Mouse (Mus musculus) ES-E14 (cell line): ENCODE results near the gene Aldh1a3. TPM values are rescaled to one million over a fixed set of nuclear protein-coding genes. Genes with fewer than 3 reads are reported as not detected.

Experiments used
- DNase-seq: peaks from one replicate; pipeline ENCODE4 v3.0.0-alpha.2; 2013; ENCODE audit warnings: low read depth, low spot score
- H3K27ac ChIP-seq: 2 replicates; pipeline ENCODE4 v1.5.1; 2012; ENCODE audit warnings: low read depth, mild to moderate bottlenecking, low read length, moderate library complexity, mixed read lengths; ENCODE audit not compliant: poor library complexity, insufficient read depth, severe bottlenecking
- H3K36me3 ChIP-seq: 2 replicates; pipeline ENCODE4 v1.6.1; 2012; ENCODE audit warnings: mild to moderate bottlenecking, low read length, moderate library complexity, mixed read lengths; ENCODE audit not compliant: control insufficient read depth, poor library complexity, insufficient read depth, severe bottlenecking
- H3K4me1 ChIP-seq, 2 experiments: fragments of 150-350 bp in 1 of 2; sonication (generic) in 1 of 2; 2 replicates each; pipeline ENCODE4 v1.6.1; 2012; ENCODE audit warnings: low read length in 2 of 2, mild to moderate bottlenecking in 1 of 2, mixed read lengths in 1 of 2; ENCODE audit not compliant: control insufficient read depth in 2 of 2, insufficient read depth in 2 of 2, poor library complexity in 1 of 2
- H3K4me3 ChIP-seq, 2 experiments: fragments of 150-350 bp in 1 of 2; sonication (generic) in 1 of 2; 2 replicates each; pipeline ENCODE4 v1.5.1; 2012; ENCODE audit warnings: low read length in 2 of 2, low read depth in 1 of 2, mild to moderate bottlenecking in 1 of 2, mixed read lengths in 1 of 2; ENCODE audit not compliant: insufficient read depth in 1 of 2, poor library complexity in 1 of 2, severe bottlenecking in 1 of 2
- H3K9ac ChIP-seq: 2 replicates; pipeline ENCODE4 v1.6.1; 2012; ENCODE audit warnings: low read depth, mild to moderate bottlenecking, low read length, mixed read lengths; ENCODE audit not compliant: poor library complexity, insufficient read depth, severe bottlenecking
- H3K9me3 ChIP-seq: fragments of 150-350 bp; sonication (generic); 2 replicates; pipeline ENCODE4 v1.6.1; 2012; ENCODE audit warnings: low read depth, mild to moderate bottlenecking, low read length; ENCODE audit not compliant: control insufficient read depth, insufficient read depth
- CHD2 ChIP-seq: IDR thresholded peaks from 2 replicates; pipeline ENCODE4 v1.6.1; 2014; ENCODE audit warnings: mild to moderate bottlenecking, low read depth, low read length, inconsistent platforms
- HCFC1 ChIP-seq: IDR thresholded peaks from 2 replicates; pipeline ENCODE4 v1.6.1; 2012; ENCODE audit warnings: low read length, inconsistent platforms, borderline replicate concordance; ENCODE audit not compliant: insufficient read depth
- MAFK ChIP-seq: IDR thresholded peaks from 2 replicates; pipeline ENCODE4 v1.6.1; 2014; ENCODE audit warnings: mild to moderate bottlenecking, low read depth, low read length, inconsistent platforms; ENCODE audit not compliant: insufficient read depth
- ZC3H11A ChIP-seq: IDR thresholded peaks from 2 replicates; pipeline ENCODE4 v1.6.1; 2012; ENCODE audit warnings: low read depth, mild to moderate bottlenecking, inconsistent platforms, low read length, borderline replicate concordance
- ZNF384 ChIP-seq: IDR thresholded peaks from 2 replicates; pipeline ENCODE4 v1.6.1; 2012; ENCODE audit warnings: low read depth, low read length, inconsistent platforms
- in situ Hi-C, 2 experiments: fragments of 600-800 bp; cut with MboI; formaldehyde crosslinking; loops; one replicate each; pipeline ENCODE4 v1.15.1; 2025; ENCODE audit warnings: low sequenced_read_pairs in 2 of 2, inconsistent platforms in 1 of 2; ENCODE audit not compliant: unreplicated experiment in 2 of 2
- total RNA-seq: library from RNA; depleted of rRNA; stranded (reverse); fragments of 300-350 nt; gene quantifications from 2 replicates; pipeline ENCODE4 v1.2.3, GENCODE M21; 2012

Gene Aldh1a3
- total RNA-seq, 1 experiment: 12.4 TPM

GRCm38 (mm10) chr7:66444706-66445105 is 17.4 kb upstream of the Aldh1a3 start:
- Histone ChIP-seq H3K4me3 (no peak overlapping the region), H3K9ac (no peak overlapping the region), H3K9me3 (no peaks in the 10 kb centered on the region), H3K36me3 (no peaks in the 10 kb centered on the region), H3K27ac (no peak overlapping the region), H3K4me1 (peaks cover 0 to 19% of the 10 kb centered on the region in 2 experiments; a peak in 2 of 4 replicates)
- in situ Hi-C loops: no loop called here
- TF ChIP-seq MAFK (no peak), ZNF384 (no peak), ZC3H11A (no peak), HCFC1 (no peak), CHD2 (no peak)
- DNase-seq: no peak

GRCm38 (mm10) chr7:66442501-66443369 is 15.4 kb upstream of the Aldh1a3 start:
- no peaks in the 10 kb centered on the region for H3K36me3 ChIP-seq
- in situ Hi-C loops: no loop called here
- H3K27ac ChIP-seq: no peak overlapping the region
- H3K4me3 ChIP-seq: no peak overlapping the region
- DNase-seq: no peak
- no peak for TF ChIP-seq ZNF384
- no peak for TF ChIP-seq ZC3H11A
- no peaks in the 10 kb centered on the region for H3K9me3 ChIP-seq
- H3K4me1 ChIP-seq: peaks cover 0 to 11% of the 10 kb centered on the region in 2 experiments; a peak in 2 of 4 replicates
- H3K9ac ChIP-seq: no peak overlapping the region

GRCm38 (mm10) chr7:66438787-66439669 is 11.7 kb upstream of the Aldh1a3 start:
- in situ Hi-C loops: no loop called here
- Histone ChIP-seq H3K27ac (no peak overlapping the region), H3K9ac (no peak overlapping the region), H3K9me3 (no peaks in the 10 kb centered on the region), H3K4me3 (no peak overlapping the region), H3K36me3 (no peaks in the 10 kb centered on the region), H3K4me1 (no peaks in the 10 kb centered on the region)
- DNase-seq: no peak
- TF ChIP-seq HCFC1 (no peak), ZC3H11A (no peak), ZNF384 (no peak), CHD2 (no peak)

- H3K4me3 ChIP-seq: no peak overlapping the region
- no peaks in the 10 kb centered on the region for H3K4me1 ChIP-seq
- TF ChIP-seq ZNF384 (no peak), MAFK (no peak), ZC3H11A (peak; percentile 52; the same call in 1 of the 2 replicates), CHD2 (no peak), HCFC1 (no peak)
- no peak overlapping the region for H3K9ac ChIP-seq
- in situ Hi-C loops: loop anchor here in 1 of 2 experiments (5.0 kb wide), 1 partner anchor 228 kb away; no protein-coding TSS in a partner anchor
- no peak for DNase-seq
- no peak overlapping the region for H3K27ac ChIP-seq
- no peaks in the 10 kb centered on the region for H3K9me3 ChIP-seq
- no peaks in the 10 kb centered on the region for H3K36me3 ChIP-seq
Measured at GRCm38 (mm10) chr7:66434453-66434935, 7.2 kb upstream of the Aldh1a3 start.
